Mouse (Mus musculus) MEL (cell line): ENCODE data around the gene Kmt2a. TPM values are rescaled to one million over a fixed set of nuclear protein-coding genes. Genes with fewer than 3 reads are reported as not detected.

Experiments
- DNase-seq: peaks from one replicate; pipeline ENCODE4 v3.0.0; 2011; ENCODE audit warnings: low read depth, low spot score
- H3K27ac ChIP-seq: 2 replicates; pipeline ENCODE4 v1.5.1; 2012; ENCODE audit warnings: low read depth, mild to moderate bottlenecking, control low read depth, low read length, moderate library complexity; ENCODE audit not compliant: control insufficient read depth
- H3K27me3 ChIP-seq, 2 experiments: fragments of 150-350 bp in 1 of 2; sonication (generic) in 1 of 2; 2 replicates each; pipeline ENCODE4 v1.6.1; 2012; ENCODE audit warnings: low read length in 2 of 2, mild to moderate bottlenecking in 2 of 2, improper control_type of control experiment in 1 of 2, moderate library complexity in 1 of 2; ENCODE audit not compliant: insufficient read depth in 2 of 2, control insufficient read depth in 1 of 2
- H3K36me3 ChIP-seq, 2 experiments: 2 replicates each; pipeline ENCODE4 v1.6.1; 2012 to 2014; ENCODE audit warnings: low read length in 2 of 2, improper control_type of control experiment in 1 of 2, inconsistent platforms in 1 of 2, mild to moderate bottlenecking in 1 of 2; ENCODE audit not compliant: insufficient read depth in 2 of 2, control insufficient read depth in 1 of 2
- H3K4me1 ChIP-seq, 2 experiments: fragments of 150-350 bp in 1 of 2; sonication (generic) in 1 of 2; 2 replicates each; pipeline ENCODE4 v1.6.1; 2012; ENCODE audit warnings: low read length in 2 of 2, improper control_type of control experiment in 1 of 2, mild to moderate bottlenecking in 1 of 2; ENCODE audit not compliant: insufficient read depth in 2 of 2, control insufficient read depth in 1 of 2
- H3K4me3 ChIP-seq, 2 experiments: fragments of 150-350 bp in 1 of 2; sonication (generic) in 1 of 2; 2 replicates each; pipeline ENCODE4 v1.5.1; 2012; ENCODE audit warnings: low read depth in 2 of 2, low read length in 2 of 2, mild to moderate bottlenecking in 2 of 2, moderate library complexity in 2 of 2, control low read depth in 1 of 2, improper control_type of control experiment in 1 of 2; ENCODE audit not compliant: control insufficient read depth in 1 of 2, insufficient read depth in 1 of 2
- H3K79me2 ChIP-seq: 2 replicates; pipeline ENCODE4 v1.6.1; 2012; ENCODE audit warnings: mild to moderate bottlenecking, low read length, moderate library complexity; ENCODE audit not compliant: control insufficient read depth, poor library complexity, insufficient read depth
- H3K9ac ChIP-seq: 2 replicates; pipeline ENCODE4 v1.6.1; 2012; ENCODE audit warnings: low read depth, mild to moderate bottlenecking, control low read depth, low read length, moderate library complexity; ENCODE audit not compliant: control insufficient read depth, poor library complexity, severe bottlenecking
- H3K9me3 ChIP-seq: fragments of 150-350 bp; sonication (generic); replicated peaks from 2 replicates; pipeline ENCODE4 v1.6.1; 2012; ENCODE audit warnings: mild to moderate bottlenecking, low read length, improper control_type of control experiment, moderate library complexity; ENCODE audit not compliant: insufficient read depth
- BHLHE40 ChIP-seq: IDR thresholded peaks from 2 replicates; pipeline ENCODE4 v1.6.1; 2012; ENCODE audit warnings: low read depth, mild to moderate bottlenecking, inconsistent platforms, low read length, improper control_type of control experiment, borderline replicate concordance
- CTCF ChIP-seq, 3 experiments: IDR thresholded peaks in 2 of 3; conservative IDR thresholded peaks in 1 of 3; 2 replicates each; pipeline ENCODE4 v1.5.1; 2011 to 2012; ENCODE audit warnings: low read length in 3 of 3, low read depth in 2 of 3, mild to moderate bottlenecking in 2 of 3, improper control_type of control experiment in 1 of 3, inconsistent platforms in 1 of 3, mixed read lengths in 1 of 3, moderate library complexity in 1 of 3; ENCODE audit not compliant: control insufficient read depth in 1 of 3, insufficient read depth in 1 of 3, poor library complexity in 1 of 3, severe bottlenecking in 1 of 3
- E2F4 ChIP-seq: IDR thresholded peaks from 2 replicates; pipeline ENCODE4 v1.6.1; 2011; ENCODE audit warnings: low read depth, low read length, improper control_type of control experiment, borderline replicate concordance
- ELF1 ChIP-seq: IDR thresholded peaks from 2 replicates; pipeline ENCODE4 v1.6.1; 2014; ENCODE audit warnings: low read depth, mild to moderate bottlenecking, inconsistent platforms, low read length, improper control_type of control experiment, moderate library complexity
- MAX ChIP-seq: IDR thresholded peaks from 2 replicates; pipeline ENCODE4 v1.6.1; 2011; ENCODE audit warnings: low read length, improper control_type of control experiment
- MYC ChIP-seq: IDR thresholded peaks from 2 replicates; pipeline ENCODE4 v1.6.1; 2011; ENCODE audit warnings: low read depth, mild to moderate bottlenecking, low read length, improper control_type of control experiment, moderate library complexity
- NELFE ChIP-seq: IDR thresholded peaks from 2 replicates; pipeline ENCODE4 v1.6.1; 2011; ENCODE audit warnings: low read depth, low read length, improper control_type of control experiment
- NRF1 ChIP-seq: IDR thresholded peaks from 2 replicates; pipeline ENCODE4 v1.6.1; 2014; ENCODE audit warnings: low read depth, mild to moderate bottlenecking, inconsistent platforms, low read length, improper control_type of control experiment, moderate library complexity; ENCODE audit not compliant: poor library complexity, insufficient read depth, severe bottlenecking
- POLR2AphosphoS5 ChIP-seq: IDR thresholded peaks from 2 replicates; pipeline ENCODE4 v1.6.1; 2012; ENCODE audit warnings: low read depth, borderline replicate concordance, mild to moderate bottlenecking, inconsistent platforms, low read length, moderate library complexity, mixed read lengths
- RAD21 ChIP-seq: IDR thresholded peaks from 2 replicates; pipeline ENCODE4 v1.6.1; 2011; ENCODE audit warnings: mild to moderate bottlenecking, low read depth, low read length, improper control_type of control experiment
- SIN3A ChIP-seq: IDR thresholded peaks from 2 replicates; pipeline ENCODE4 v1.6.1; 2012; ENCODE audit warnings: low read length, improper control_type of control experiment, inconsistent platforms
- TBP ChIP-seq: IDR thresholded peaks from 2 replicates; pipeline ENCODE4 v1.8.0; 2011; ENCODE audit warnings: low read depth, low read length, improper control_type of control experiment
- TCF12 ChIP-seq: IDR thresholded peaks from 2 replicates; pipeline ENCODE4 v1.6.1; 2014; ENCODE audit warnings: low read depth, mild to moderate bottlenecking, inconsistent platforms, low read length, improper control_type of control experiment, moderate library complexity
- USF1 ChIP-seq: IDR thresholded peaks from 2 replicates; pipeline ENCODE4 v1.6.1; 2014; ENCODE audit warnings: low read depth, mild to moderate bottlenecking, inconsistent platforms, low read length, improper control_type of control experiment, moderate library complexity
- ZC3H11A ChIP-seq: IDR thresholded peaks from 2 replicates; pipeline ENCODE4 v1.6.1; 2012; ENCODE audit warnings: low read depth, mild to moderate bottlenecking, inconsistent platforms, low read length, improper control_type of control experiment
- ZMIZ1 ChIP-seq: IDR thresholded peaks from 2 replicates; pipeline ENCODE4 v1.6.1; 2012; ENCODE audit warnings: low read depth, mild to moderate bottlenecking, inconsistent platforms, low read length, improper control_type of control experiment, moderate library complexity
- ZNF384 ChIP-seq: IDR thresholded peaks from 2 replicates; pipeline ENCODE4 v1.6.1; 2012; ENCODE audit warnings: low read depth, mild to moderate bottlenecking, inconsistent platforms, low read length, improper control_type of control experiment
- polyA plus RNA-seq, 2 experiments: library from polyadenylated mRNA; stranded (reverse) in 1 of 2; unstranded in 1 of 2; fragments of >175 nt in 1 of 2; fragments of >200 nt in 1 of 2; gene quantifications; 2 replicates each; pipeline versions ENCODE4 v1.2.1 to v1.2.4; 2012; ENCODE audit warnings: low replicate concordance in 2 of 2, low read depth in 1 of 2; ENCODE audit not compliant: insufficient read length in 2 of 2, insufficient read depth in 1 of 2, missing spikeins in 1 of 2
- total RNA-seq: library from RNA; depleted of rRNA; stranded (reverse); fragments of 300-350 nt; gene quantifications from 2 replicates; pipeline ENCODE4 v1.2.3, GENCODE M21; 2012

Kmt2a gene
- total and polyA plus RNA-seq, 3 experiments, result 4.7 to 27.3 (median 11.7) TPM

DNA sequence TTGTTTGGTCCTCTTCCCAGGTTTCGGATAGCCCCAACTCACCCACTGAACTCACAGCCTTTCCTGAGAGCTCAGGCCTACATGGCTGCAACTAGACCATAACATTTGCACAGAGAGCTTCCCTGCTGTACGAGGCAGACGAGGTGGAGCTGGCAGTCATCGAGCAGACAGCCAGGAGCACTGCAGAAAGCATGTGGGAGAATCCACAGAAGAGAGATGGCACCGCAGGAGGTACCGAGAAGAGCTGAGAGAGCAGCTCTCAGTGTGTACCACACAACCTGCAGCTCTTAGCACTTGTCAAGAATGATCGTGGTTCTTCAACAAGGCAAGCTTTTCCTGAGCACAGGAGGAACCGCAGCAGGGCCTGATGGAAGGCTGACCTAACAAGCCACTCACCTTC lies 66.9 kb downstream of the Kmt2a start:
- no peak overlapping the region for H3K27ac ChIP-seq
- TF ChIP-seq ZNF384 (no peak), NRF1 (no peak), ELF1 (no peak), RAD21 (no peak), MYC (no peak)
- H3K4me1 ChIP-seq, result no peaks in the 10 kb centered on the region

GRCm38 (mm10) chr9:44810316-44810715 lies 70.8 kb downstream of the Kmt2a start:
- no peaks in the 10 kb centered on the region for H3K79me2 ChIP-seq
- TF ChIP-seq SIN3A (no peak), USF1 (no peak), TCF12 (no peak)
- DNase-seq, result no peak
- no peak overlapping the region for H3K9ac ChIP-seq
- no peaks in the 10 kb centered on the region for H3K4me1 ChIP-seq
- H3K27me3 ChIP-seq, result no peaks in the 10 kb centered on the region
- peaks cover 0 to 19% of the 10 kb centered on the region in 2 experiments; a peak in 2 of 4 replicates for H3K36me3 ChIP-seq
- no peak overlapping the region for H3K4me3 ChIP-seq
- H3K27ac ChIP-seq, result no peak overlapping the region
- H3K9me3 ChIP-seq, result no peaks in the 10 kb centered on the region

More for the DNA sequence above, 66.9 kb downstream of the Kmt2a start:
- Histone ChIP-seq H3K79me2 (no peaks in the 10 kb centered on the region), H3K4me3 (no peak overlapping the region), H3K9ac (no peak overlapping the region), H3K27me3 (no peaks in the 10 kb centered on the region), H3K36me3 (peaks cover 0 to 23% of the 10 kb centered on the region in 2 experiments; a peak in 2 of 4 replicates), H3K9me3 (no peaks in the 10 kb centered on the region)
- no peak for DNase-seq

DNA sequence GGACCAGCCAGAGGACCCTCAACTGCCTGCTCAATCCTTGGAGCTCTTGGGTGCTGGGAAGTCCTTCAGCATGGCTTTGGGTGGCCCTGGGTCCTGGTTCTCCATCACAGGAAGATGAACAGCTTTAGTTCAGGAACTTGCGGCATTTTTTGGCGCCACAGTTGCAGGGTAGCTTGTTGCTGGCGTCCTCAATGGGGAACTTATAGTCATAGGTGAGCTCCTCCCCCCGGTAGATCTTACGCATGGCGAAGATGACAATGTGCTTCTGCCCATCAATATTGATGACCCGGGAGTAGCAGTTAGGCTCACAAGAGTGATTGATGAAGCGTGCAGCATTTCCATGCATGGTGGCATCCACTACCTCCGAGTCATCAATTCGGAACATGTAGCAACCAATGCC lies 73.3 kb downstream of the Kmt2a start:
- Histone ChIP-seq H3K9me3 (no peaks in the 10 kb centered on the region), H3K36me3 (peaks cover 0 to 16% of the 10 kb centered on the region in 2 experiments; a peak in 2 of 4 replicates), H3K27me3 (no peaks in the 10 kb centered on the region), H3K4me1 (no peaks in the 10 kb centered on the region), H3K79me2 (no peaks in the 10 kb centered on the region), H3K4me3 (no peak overlapping the region), H3K27ac (no peak overlapping the region), H3K9ac (no peak overlapping the region)
- no peak for TF ChIP-seq MAX
- no peak for DNase-seq

DNA sequence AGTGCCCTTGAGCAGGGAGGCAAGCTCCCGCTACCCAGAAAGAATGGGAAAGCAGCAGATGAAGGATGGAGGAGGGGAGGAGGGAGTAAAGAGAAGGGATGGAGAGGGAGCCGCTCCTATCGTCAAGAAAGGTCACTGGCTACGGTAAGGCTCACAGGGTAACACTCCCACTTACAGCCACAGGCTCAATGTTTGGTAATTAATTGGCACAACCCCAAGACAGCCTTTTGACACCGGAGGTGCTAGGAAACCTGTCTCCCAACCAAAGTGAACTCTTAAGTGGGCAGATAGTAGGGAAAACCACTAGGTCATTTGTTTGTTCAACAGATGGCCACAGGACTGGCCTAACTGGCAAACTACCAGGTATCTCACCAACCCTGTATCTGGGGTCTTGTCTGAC lies 74.0 kb downstream of the Kmt2a start:
- Histone ChIP-seq H3K27ac (no peak overlapping the region), H3K27me3 (no peaks in the 10 kb centered on the region), H3K9ac (no peak overlapping the region), H3K4me1 (no peaks in the 10 kb centered on the region), H3K9me3 (no peaks in the 10 kb centered on the region), H3K36me3 (peaks cover 0 to 13% of the 10 kb centered on the region in 2 experiments; a peak in 2 of 4 replicates), H3K79me2 (no peaks in the 10 kb centered on the region), H3K4me3 (no peak overlapping the region)
- no peak for DNase-seq
- no peak for TF ChIP-seq POLR2AphosphoS5
- TF ChIP-seq BHLHE40, result no peak
- no peak for TF ChIP-seq NELFE
- no peak for TF ChIP-seq TBP
- TF ChIP-seq SIN3A, result no peak
- TF ChIP-seq ZC3H11A, result no peak
- TF ChIP-seq E2F4, result no peak
- TF ChIP-seq MAX, result no peak
- no peak for TF ChIP-seq CTCF (IDR thresholded peaks at IDR 0.05 in 2 of 3, conservative IDR thresholded peaks at IDR 0.05 in 1 of 3; ENCODE audit: control insufficient read depth in 1 of 3, insufficient read depth in 1 of 3, low read depth in 2 of 3, low read length in 3 of 3, poor library complexity in 1 of 3, severe bottlenecking in 1 of 3)
- TF ChIP-seq ZMIZ1, result no peak
- TF ChIP-seq, all 39 proteins: peak for 0
